Mouse (Mus musculus): ENCODE measurements at regions not wholly inside any gene's neighbourhood (a gene's known extent, or its start where the extent isn't known, plus 50 kb on each side); places are given as distances from the start of the nearest gene placed in this dataset.

DNA sequence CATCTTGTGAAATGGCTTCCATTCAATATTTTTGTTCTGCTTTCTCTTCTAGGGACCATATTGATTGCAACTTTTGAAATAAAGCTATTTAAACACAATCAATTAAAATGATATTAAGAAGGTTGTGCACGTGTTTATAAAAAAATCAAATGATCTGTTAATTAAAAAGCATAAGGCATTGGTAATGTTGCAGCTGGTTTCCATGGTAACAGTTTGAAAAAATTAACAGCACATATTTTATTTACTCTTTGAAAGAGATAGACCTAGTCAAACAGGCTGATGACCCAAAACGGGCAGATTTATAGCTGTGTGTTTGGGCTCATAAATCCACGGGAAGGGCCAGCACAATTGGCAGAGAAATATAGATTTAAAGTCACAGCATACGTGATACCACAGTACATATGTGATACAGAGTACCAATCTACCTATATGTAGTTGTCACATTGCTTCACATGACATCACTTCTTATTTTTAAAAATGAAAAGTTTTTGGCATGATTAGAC, 260.6 kb upstream of the Nrip1 start:
- no peak overlapping the region for H3K4me3 ChIP-seq (ENCODE audit: insufficient read depth in 1 of 2, low read depth in 1 of 2, low read length in 2 of 2, poor library complexity in 1 of 2, severe bottlenecking in 1 of 2)
- in situ Hi-C loops (cut with MboI; ENCODE audit: low sequenced_read_pairs in 2 of 2, unreplicated experiment in 2 of 2), result no loop called here
- no peaks in the 10 kb centered on the region for H3K4me1 ChIP-seq (ENCODE audit: control insufficient read depth in 2 of 2, insufficient read depth in 2 of 2, low read length in 2 of 2, poor library complexity in 1 of 2)
- no peaks in the 10 kb centered on the region for H3K36me3 ChIP-seq (ENCODE audit: control insufficient read depth, insufficient read depth, low read length, poor library complexity, severe bottlenecking)
- H3K27ac ChIP-seq (ENCODE audit: insufficient read depth, low read depth, low read length, poor library complexity, severe bottlenecking), result no peak overlapping the region
- no peaks in the 10 kb centered on the region for H3K9me3 ChIP-seq (ENCODE audit: control insufficient read depth, insufficient read depth, low read depth, low read length)
- no peak overlapping the region for H3K9ac ChIP-seq (ENCODE audit: insufficient read depth, low read depth, low read length, poor library complexity, severe bottlenecking)
- TF ChIP-seq MAFK (IDR thresholded peaks at IDR 0.05; ENCODE audit: insufficient read depth, low read depth, low read length), result no peak
- no peak for TF ChIP-seq ZC3H11A (IDR thresholded peaks at IDR 0.05; ENCODE audit: borderline replicate concordance, low read depth, low read length)
- TF ChIP-seq HCFC1 (IDR thresholded peaks at IDR 0.05; ENCODE audit: borderline replicate concordance, insufficient read depth, low read length), result no peak
- TF ChIP-seq CHD2 (IDR thresholded peaks at IDR 0.05; ENCODE audit: low read depth, low read length), result no peak
- TF ChIP-seq ZNF384 (IDR thresholded peaks at IDR 0.05; ENCODE audit: low read depth, low read length), result no peak
- no peak for DNase-seq (ENCODE audit: low read depth, low spot score)

DNA sequence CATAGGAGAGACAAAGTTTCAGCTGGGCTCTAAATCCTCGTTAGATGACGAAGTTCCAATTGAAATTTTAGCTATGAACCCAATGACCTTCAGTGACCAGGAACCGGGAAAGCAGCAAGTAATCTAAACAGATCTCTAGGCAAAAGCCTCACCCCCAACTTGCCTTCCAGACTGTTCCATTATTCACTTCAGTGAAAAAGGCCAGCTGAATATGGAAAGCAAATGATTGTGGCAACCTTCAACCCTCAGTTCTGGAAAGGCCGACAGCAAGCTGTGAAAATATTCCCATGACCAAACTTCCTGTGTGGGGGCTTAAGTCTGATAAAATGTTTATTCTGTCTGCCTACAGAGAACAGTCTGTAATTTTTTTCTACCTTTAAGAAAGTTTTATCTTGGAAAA, 252.5 kb upstream of the Nrip1 start:
- no peak overlapping the region for H3K9ac ChIP-seq (ENCODE audit: insufficient read depth, low read depth, low read length, poor library complexity, severe bottlenecking)
- DNase-seq (ENCODE audit: low read depth, low spot score), result no peak
- H3K36me3 ChIP-seq (ENCODE audit: control insufficient read depth, insufficient read depth, low read length, poor library complexity, severe bottlenecking), result no peaks in the 10 kb centered on the region
- no peak overlapping the region for H3K27ac ChIP-seq (ENCODE audit: insufficient read depth, low read depth, low read length, poor library complexity, severe bottlenecking)
- no peak overlapping the region for H3K4me3 ChIP-seq (ENCODE audit: insufficient read depth in 1 of 2, low read depth in 1 of 2, low read length in 2 of 2, poor library complexity in 1 of 2, severe bottlenecking in 1 of 2)
- TF ChIP-seq CHD2 (IDR thresholded peaks at IDR 0.05; ENCODE audit: low read depth, low read length) (no peak), MAFK (IDR thresholded peaks at IDR 0.05; ENCODE audit: insufficient read depth, low read depth, low read length) (no peak), HCFC1 (IDR thresholded peaks at IDR 0.05; ENCODE audit: borderline replicate concordance, insufficient read depth, low read length) (no peak), ZC3H11A (IDR thresholded peaks at IDR 0.05; ENCODE audit: borderline replicate concordance, low read depth, low read length) (no peak), ZNF384 (IDR thresholded peaks at IDR 0.05; ENCODE audit: low read depth, low read length) (no peak)
- in situ Hi-C loops (cut with MboI; ENCODE audit: low sequenced_read_pairs in 2 of 2, unreplicated experiment in 2 of 2), result no loop called here
- H3K4me1 ChIP-seq (ENCODE audit: control insufficient read depth in 2 of 2, insufficient read depth in 2 of 2, low read length in 2 of 2, poor library complexity in 1 of 2), result no peaks in the 10 kb centered on the region
- no peaks in the 10 kb centered on the region for H3K9me3 ChIP-seq (ENCODE audit: control insufficient read depth, insufficient read depth, low read depth, low read length)

DNA sequence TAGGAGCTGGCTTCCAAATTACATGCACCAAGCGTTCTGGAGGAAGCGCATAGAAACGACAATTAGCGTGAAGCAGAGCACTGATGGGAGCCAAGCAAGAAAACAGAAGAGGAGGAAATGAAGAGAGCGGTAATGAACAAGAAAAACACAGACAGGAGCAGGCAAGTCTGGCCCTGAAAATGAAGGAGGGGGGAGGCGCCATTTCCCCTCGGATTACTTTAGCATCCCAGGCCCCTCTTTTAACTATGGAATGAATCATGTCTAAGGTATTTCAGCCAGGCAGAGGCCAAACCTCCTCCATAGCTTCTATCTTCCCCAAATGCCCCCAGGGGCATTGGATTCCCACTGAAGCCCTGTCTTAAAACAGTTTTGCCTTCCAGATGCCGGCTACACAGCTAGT, 248.1 kb upstream of the Nrip1 start:
- in situ Hi-C loops (cut with MboI; ENCODE audit: low sequenced_read_pairs in 2 of 2, unreplicated experiment in 2 of 2), result no loop called here
- Histone ChIP-seq H3K4me3 (ENCODE audit: insufficient read depth in 1 of 2, low read depth in 1 of 2, low read length in 2 of 2, poor library complexity in 1 of 2, severe bottlenecking in 1 of 2) (no peak overlapping the region), H3K36me3 (ENCODE audit: control insufficient read depth, insufficient read depth, low read length, poor library complexity, severe bottlenecking) (no peaks in the 10 kb centered on the region), H3K9ac (ENCODE audit: insufficient read depth, low read depth, low read length, poor library complexity, severe bottlenecking) (no peak overlapping the region), H3K27ac (ENCODE audit: insufficient read depth, low read depth, low read length, poor library complexity, severe bottlenecking) (no peak overlapping the region), H3K9me3 (ENCODE audit: control insufficient read depth, insufficient read depth, low read depth, low read length) (no peaks in the 10 kb centered on the region), H3K4me1 (ENCODE audit: control insufficient read depth in 2 of 2, insufficient read depth in 2 of 2, low read length in 2 of 2, poor library complexity in 1 of 2) (no peaks in the 10 kb centered on the region)
- TF ChIP-seq CHD2 (IDR thresholded peaks at IDR 0.05; ENCODE audit: low read depth, low read length), result no peak
- no peak for TF ChIP-seq HCFC1 (IDR thresholded peaks at IDR 0.05; ENCODE audit: borderline replicate concordance, insufficient read depth, low read length)
- TF ChIP-seq ZNF384 (IDR thresholded peaks at IDR 0.05; ENCODE audit: low read depth, low read length), result no peak
- TF ChIP-seq ZC3H11A (IDR thresholded peaks at IDR 0.05; ENCODE audit: borderline replicate concordance, low read depth, low read length), result no peak
- TF ChIP-seq MAFK (IDR thresholded peaks at IDR 0.05; ENCODE audit: insufficient read depth, low read depth, low read length), result no peak
- DNase-seq (ENCODE audit: low read depth, low spot score), result no peak

DNA sequence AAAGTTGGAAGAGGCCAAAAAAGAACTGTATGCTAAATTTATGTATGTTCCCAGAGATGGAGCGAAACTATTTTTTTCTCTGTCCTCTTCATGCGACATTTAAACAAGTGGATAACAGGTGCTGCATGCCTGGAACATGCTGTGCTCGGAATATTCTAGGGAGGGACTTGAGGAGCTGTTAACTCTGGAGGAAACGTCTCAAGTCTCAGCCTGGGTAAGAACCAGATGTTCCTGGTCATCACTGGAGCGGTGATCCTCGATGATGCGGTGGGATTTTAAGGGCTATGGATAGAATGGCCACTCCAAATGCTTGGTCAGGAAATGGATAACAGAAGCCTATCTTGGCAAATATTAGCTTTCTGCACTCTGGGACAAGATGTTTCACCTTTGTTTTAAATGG, 244.7 kb upstream of the Nrip1 start:
- no peaks in the 10 kb centered on the region for H3K36me3 ChIP-seq (ENCODE audit: control insufficient read depth, insufficient read depth, low read length, poor library complexity, severe bottlenecking)
- TF ChIP-seq ZC3H11A (IDR thresholded peaks at IDR 0.05; ENCODE audit: borderline replicate concordance, low read depth, low read length) (no peak), MAFK (IDR thresholded peaks at IDR 0.05; ENCODE audit: insufficient read depth, low read depth, low read length) (no peak), HCFC1 (IDR thresholded peaks at IDR 0.05; ENCODE audit: borderline replicate concordance, insufficient read depth, low read length) (no peak), CHD2 (IDR thresholded peaks at IDR 0.05; ENCODE audit: low read depth, low read length) (no peak), ZNF384 (IDR thresholded peaks at IDR 0.05; ENCODE audit: low read depth, low read length) (no peak)
- no peak for DNase-seq (ENCODE audit: low read depth, low spot score)
- H3K9ac ChIP-seq (ENCODE audit: insufficient read depth, low read depth, low read length, poor library complexity, severe bottlenecking), result no peak overlapping the region
- H3K27ac ChIP-seq (ENCODE audit: insufficient read depth, low read depth, low read length, poor library complexity, severe bottlenecking), result no peak overlapping the region
- no peaks in the 10 kb centered on the region for H3K9me3 ChIP-seq (ENCODE audit: control insufficient read depth, insufficient read depth, low read depth, low read length)
- H3K4me3 ChIP-seq (ENCODE audit: insufficient read depth in 1 of 2, low read depth in 1 of 2, low read length in 2 of 2, poor library complexity in 1 of 2, severe bottlenecking in 1 of 2), result no peak overlapping the region
- in situ Hi-C loops (cut with MboI; ENCODE audit: low sequenced_read_pairs in 2 of 2, unreplicated experiment in 2 of 2), result no loop called here
- no peaks in the 10 kb centered on the region for H3K4me1 ChIP-seq (ENCODE audit: control insufficient read depth in 2 of 2, insufficient read depth in 2 of 2, low read length in 2 of 2, poor library complexity in 1 of 2)

DNA sequence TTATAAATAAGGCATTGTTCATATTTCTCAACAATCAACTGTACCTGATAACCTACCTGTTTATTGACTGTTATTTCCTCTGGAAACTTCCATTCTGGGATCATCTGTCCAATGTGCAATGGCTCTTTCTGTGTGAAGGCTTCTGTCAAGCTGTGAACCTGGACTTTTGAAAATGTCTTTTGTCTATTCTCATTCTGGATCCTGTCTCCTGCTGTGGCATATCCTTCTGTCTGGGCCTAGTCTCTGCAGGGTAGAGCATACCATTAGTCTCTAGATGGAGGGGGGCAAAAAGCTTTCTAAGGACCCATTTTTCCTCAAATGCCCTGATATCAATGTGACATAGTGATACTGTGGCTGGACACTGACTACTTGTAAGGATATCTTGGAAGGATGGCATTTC, 237.4 kb upstream of the Nrip1 start:
- Histone ChIP-seq H3K9me3 (ENCODE audit: control insufficient read depth, insufficient read depth, low read depth, low read length) (no peaks in the 10 kb centered on the region), H3K36me3 (ENCODE audit: control insufficient read depth, insufficient read depth, low read length, poor library complexity, severe bottlenecking) (no peaks in the 10 kb centered on the region), H3K27ac (ENCODE audit: insufficient read depth, low read depth, low read length, poor library complexity, severe bottlenecking) (no peak overlapping the region), H3K9ac (ENCODE audit: insufficient read depth, low read depth, low read length, poor library complexity, severe bottlenecking) (no peak overlapping the region), H3K4me3 (ENCODE audit: insufficient read depth in 1 of 2, low read depth in 1 of 2, low read length in 2 of 2, poor library complexity in 1 of 2, severe bottlenecking in 1 of 2) (no peak overlapping the region), H3K4me1 (ENCODE audit: control insufficient read depth in 2 of 2, insufficient read depth in 2 of 2, low read length in 2 of 2, poor library complexity in 1 of 2) (no peaks in the 10 kb centered on the region)
- no peak for DNase-seq (ENCODE audit: low read depth, low spot score)
- TF ChIP-seq MAFK (IDR thresholded peaks at IDR 0.05; ENCODE audit: insufficient read depth, low read depth, low read length) (no peak), HCFC1 (IDR thresholded peaks at IDR 0.05; ENCODE audit: borderline replicate concordance, insufficient read depth, low read length) (no peak), CHD2 (IDR thresholded peaks at IDR 0.05; ENCODE audit: low read depth, low read length) (no peak), ZC3H11A (IDR thresholded peaks at IDR 0.05; ENCODE audit: borderline replicate concordance, low read depth, low read length) (no peak), ZNF384 (IDR thresholded peaks at IDR 0.05; ENCODE audit: low read depth, low read length) (no peak)
- in situ Hi-C loops (cut with MboI; ENCODE audit: low sequenced_read_pairs in 2 of 2, unreplicated experiment in 2 of 2), result no loop called here

Data from ES-E14 (cell line).